ENCODE assay signal across 12 mouse cellular contexts in the genomic region with DNA sequence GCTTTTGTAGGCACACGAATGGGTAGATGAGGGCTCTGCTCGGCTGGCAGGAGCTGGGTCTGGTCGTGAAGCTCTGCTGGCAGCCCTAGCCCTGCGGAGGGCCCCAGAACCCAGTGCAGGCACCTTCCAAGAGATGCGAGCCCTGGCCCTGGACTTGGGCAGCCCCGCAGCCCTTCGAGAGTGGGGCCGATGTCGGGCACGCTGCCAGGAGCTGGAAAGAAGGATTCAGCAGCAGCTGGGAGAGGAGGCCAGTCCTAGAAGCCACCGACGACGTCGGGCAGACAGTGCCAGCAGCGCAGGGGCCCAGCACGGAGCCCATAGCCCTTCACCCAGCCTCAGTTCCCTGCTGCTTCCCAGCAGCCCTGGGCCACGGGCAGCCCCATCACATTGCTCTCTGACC. TPM values are rescaled to one million over a fixed set of nuclear protein-coding genes. Genes with fewer than 3 reads are reported as not detected.
A peak's percentile ranks its signal among the peaks of the same experiment; 100 is the strongest.
DNase-seq lines count a peak whose midpoint lies in the region; ATAC-seq and TF ChIP-seq lines count a peak whose summit lies in the region.
"Had no signal": no experiment of that assay in that cellular context is flagged by ENCODE, and none has a peak within 500 bp of the region (broad histone marks: within the 10 kb centered on the region; RNA-seq: fewer than 3 reads in every experiment).

No protein-coding gene starts in this region.

- no peak for TF ChIP-seq CTCF in kidney, adult 2 months (conservative IDR thresholded peaks at IDR 0.05; ENCODE audit: insufficient read depth, insufficient read length, low read depth, low read length)
- no peak for TF ChIP-seq CTCF in ES-Bruce4 (IDR thresholded peaks at IDR 0.05; ENCODE audit: low read depth, low read length)

- ATAC-seq in hindbrain, embryonic 16.5 days = peak; percentile 54
- ATAC-seq: Patski had no signal

- H3K4me3 ChIP-seq in kidney, adult 2 months (ENCODE audit: insufficient read depth, low read depth, low read length) = no peak overlapping the region
- H3K4me3 ChIP-seq in ES-Bruce4 (ENCODE audit: low read depth, low read length) = peak overlapping the region; percentile 29
- no peak overlapping the region for H3K4me3 ChIP-seq in hindbrain, embryonic 16.5 days (ENCODE audit: low read length)
- H3K4me3 ChIP-seq: layer of hippocampus, adult 2 months had no signal

- no peaks in the 10 kb centered on the region for H3K4me1 ChIP-seq in kidney, adult 2 months (ENCODE audit: control insufficient read depth, insufficient read depth, low read length)
- no peaks in the 10 kb centered on the region for H3K4me1 ChIP-seq in ES-Bruce4 (ENCODE audit: control insufficient read depth, insufficient read depth, low read length)
- no peaks in the 10 kb centered on the region; the same call in 1 of the 2 replicates for H3K4me1 ChIP-seq in hindbrain, embryonic 16.5 days (ENCODE audit: control insufficient read depth, insufficient read depth, low read depth, low read length)

- H3K27me3 ChIP-seq in kidney, adult 2 months (replicated peaks; ENCODE audit: control insufficient read depth, insufficient read depth, low read length) = no peaks in the 10 kb centered on the region
- no peaks in the 10 kb centered on the region for H3K27me3 ChIP-seq in ES-Bruce4 (ENCODE audit: control insufficient read depth, insufficient read depth, low read length, poor library complexity, severe bottlenecking)
- no peaks in the 10 kb centered on the region for H3K27me3 ChIP-seq in hindbrain, embryonic 16.5 days (replicated peaks; ENCODE audit: control insufficient read depth, insufficient read depth, low read length)
- H3K27me3 ChIP-seq: Patski had no signal

- peak overlapping the region; percentile 53; the same call in 1 of the 2 replicates for H3K9ac ChIP-seq in ES-Bruce4 (ENCODE audit: low read depth, poor library complexity, severe bottlenecking)
- H3K9ac ChIP-seq in hindbrain, embryonic 16.5 days (ENCODE audit: low read depth, low read length) = no peak overlapping the region

- DNase-seq in cerebellum, adult 9-10 months = peak; percentile 23
- DNase-seq in cerebellum, adult 8-10 months = no peak
- peak; percentile 47 for DNase-seq in kidney, postnatal 10 days
- DNase-seq in kidney, adult 2 months = no peak
- DNase-seq in ovary, postnatal 14 days (ENCODE audit: low spot score) = no peak
- no peak for DNase-seq in spleen, adult 12 weeks (ENCODE audit: low spot score)

- H3K4me2 ChIP-seq in hindbrain, embryonic 16.5 days (ENCODE audit: low read length) = no peak overlapping the region

- TF ChIP-seq EP300 in ES-Bruce4 (IDR thresholded peaks at IDR 0.05; ENCODE audit: insufficient read depth, low read depth, low read length) = no peak

- no peak for TF ChIP-seq POLR2A in kidney, adult 2 months (IDR thresholded peaks at IDR 0.05; ENCODE audit: low read depth, low read length)
- TF ChIP-seq POLR2A in ES-Bruce4 (IDR thresholded peaks at IDR 0.05; ENCODE audit: insufficient read depth, low read length) = no peak

- no peaks in the 10 kb centered on the region for H3K9me3 ChIP-seq in ES-Bruce4 (replicated peaks; ENCODE audit: control insufficient read depth, insufficient read depth, low read length, poor library complexity, severe bottlenecking)
- no peaks in the 10 kb centered on the region for H3K9me3 ChIP-seq in hindbrain, embryonic 16.5 days (ENCODE audit: control insufficient read depth, low read length)

- WGBS in kidney, adult 2 months = 81% methylated on average over 17 of the region's 17 CpGs
- WGBS in hindbrain, embryonic 16.5 days = 47% methylated on average over 17 of the region's 17 CpGs

- H3K36me3 ChIP-seq in kidney, adult 2 months (ENCODE audit: control insufficient read depth, insufficient read depth, low read length) = no peaks in the 10 kb centered on the region
- H3K36me3 ChIP-seq in ES-Bruce4 (ENCODE audit: control insufficient read depth, insufficient read depth, low read length, poor library complexity, severe bottlenecking) = no peaks in the 10 kb centered on the region
- H3K36me3 ChIP-seq in hindbrain, embryonic 16.5 days (ENCODE audit: control insufficient read depth, insufficient read depth, low read length) = peaks cover 66% of the 10 kb centered on the region

- H3K27ac ChIP-seq in kidney, adult 2 months (ENCODE audit: insufficient read depth, low read depth, low read length) = no peak overlapping the region
- H3K27ac ChIP-seq in ES-Bruce4 (ENCODE audit: insufficient read depth, low read length) = no peak overlapping the region
- H3K27ac ChIP-seq in hindbrain, embryonic 16.5 days (ENCODE audit: low read depth, low read length) = no peak overlapping the region
- H3K27ac ChIP-seq: layer of hippocampus, adult 2 months; macrophage had no signal

RNA-seq across cellular contexts. Expression of a gene that starts 12.3 kb away (rescaled TPM):
- polyA plus RNA-seq in kidney, adult 2 months (2012; rRNA removed) = 36.1 and 37.4 TPM in 2 replicates
- 20.5 and 24.8 TPM in 2 replicates for polyA plus RNA-seq in ES-Bruce4 (2011; ENCODE audit: insufficient read depth, insufficient read length, low read depth, missing spikeins)
- polyA plus RNA-seq in hindbrain, embryonic 16.5 days (2015; fragmentation: Nextera tagmentation; extraction: Ambion mirVana) = 63.4 and 74.4 TPM in 2 replicates

RNA-seq across cellular contexts. Expression of a gene that starts 18.6 kb away (rescaled TPM):
- polyA plus RNA-seq in kidney, adult 2 months (2012; rRNA removed) = 2.4 and 2.5 TPM in 2 replicates
- 1.3 and 1.9 TPM in 2 replicates for polyA plus RNA-seq in ES-Bruce4 (2011; ENCODE audit: insufficient read depth, insufficient read length, low read depth, missing spikeins)
- 0.39 and 0.51 TPM in 2 replicates for polyA plus RNA-seq in hindbrain, embryonic 16.5 days (2015; fragmentation: Nextera tagmentation; extraction: Ambion mirVana)

RNA-seq across cellular contexts. Expression of a gene that starts 23.7 kb away (rescaled TPM):
- polyA plus RNA-seq in kidney, adult 2 months (2012; rRNA removed) = 43.2 and 61.8 TPM in 2 replicates
- 64.5 and 69.1 TPM in 2 replicates for polyA plus RNA-seq in ES-Bruce4 (2011; ENCODE audit: insufficient read depth, insufficient read length, low read depth, missing spikeins)
- 23.7 and 28.0 TPM in 2 replicates for polyA plus RNA-seq in hindbrain, embryonic 16.5 days (2015; fragmentation: Nextera tagmentation; extraction: Ambion mirVana)

RNA-seq across cellular contexts. Expression of a gene that starts 45.4 kb away (rescaled TPM):
- not detected in 2 replicates for polyA plus RNA-seq in kidney, adult 2 months (2012; rRNA removed)
- polyA plus RNA-seq in ES-Bruce4 (2011; ENCODE audit: insufficient read depth, insufficient read length, low read depth, missing spikeins) = not detected in 2 replicates
- polyA plus RNA-seq in hindbrain, embryonic 16.5 days (2015; fragmentation: Nextera tagmentation; extraction: Ambion mirVana) = not detected in 2 replicates
- polyA plus RNA-seq: limb, embryonic 11.5 days; macrophage; Patski had no signal

Comparison
In these comparisons a context has a peak if more than half of its experiments do, and no peak if none do; other contexts are left out.
1. DNase-seq: peak in cerebellum, adult 9-10 months (single experiment) and kidney, postnatal 10 days (single experiment); none in cerebellum, adult 8-10 months (single experiment), kidney, adult 2 months (single experiment), ovary, postnatal 14 days (single experiment) and spleen, adult 12 weeks (single experiment).